Mouse (Mus musculus) heart, postnatal 0 days (tissue): ENCODE measurements around the gene Urah. TPM values are rescaled to one million over a fixed set of nuclear protein-coding genes. Genes with fewer than 3 reads are reported as not detected.

Source experiments
- ATAC-seq: fragments of 200-750 bp; cut with Nextera tagmentation; 2 replicates; pipeline ENCODE4 v1.8.0; 2017; ENCODE audit warnings: low read depth, moderate number of reproducible peaks, moderate library complexity; ENCODE audit not compliant: insufficient read depth
- DNase-seq: peaks from one replicate; pipeline ENCODE4 v3.0.0-alpha.2; 2016; ENCODE audit warnings: low spot score
- H3K27ac ChIP-seq: fragments of 300-500 bp; sonication (generic); 2 replicates; pipeline ENCODE4 v1.5.1; 2014; ENCODE audit warnings: low read depth, mild to moderate bottlenecking
- H3K27me3 ChIP-seq: fragments of 300-500 bp; sonication (generic); 2 replicates; pipeline ENCODE4 v1.6.1; 2014; ENCODE audit warnings: low read length, mixed read lengths; ENCODE audit not compliant: control insufficient read depth, insufficient read depth
- H3K36me3 ChIP-seq: fragments of 300-500 bp; sonication (generic); replicated peaks from 2 replicates; pipeline ENCODE4 v1.6.1; 2014; ENCODE audit warnings: low read length, mixed read lengths; ENCODE audit not compliant: control insufficient read depth, insufficient read depth
- H3K4me1 ChIP-seq: fragments of 300-500 bp; sonication (generic); 2 replicates; pipeline ENCODE4 v1.6.1; 2014; ENCODE audit warnings: antibody characterized with exemption; ENCODE audit not compliant: control insufficient read depth, insufficient read depth
- H3K4me2 ChIP-seq: fragments of 300-500 bp; sonication (generic); 2 replicates; pipeline ENCODE4 v1.6.1; 2014; ENCODE audit warnings: low read depth, mild to moderate bottlenecking, low read length, moderate library complexity
- H3K4me3 ChIP-seq: fragments of 300-500 bp; sonication (generic); 2 replicates; pipeline ENCODE4 v1.5.1; 2014; ENCODE audit warnings: low read depth, low read length
- H3K9ac ChIP-seq: fragments of 300-500 bp; sonication (generic); replicated peaks from 2 replicates; pipeline ENCODE4 v1.6.1; 2014; ENCODE audit warnings: low read depth, low read length, mixed read lengths
- H3K9me3 ChIP-seq: fragments of 300-500 bp; sonication (generic); replicated peaks from 2 replicates; pipeline ENCODE4 v1.6.1; 2016; ENCODE audit warnings: low read length; ENCODE audit not compliant: control insufficient read depth
- CTCF ChIP-seq: IDR thresholded peaks from 2 replicates; pipeline ENCODE4 v1.5.1; 2016; ENCODE audit warnings: antibody characterized with exemption, control low read depth, low read depth
- EP300 ChIP-seq: IDR thresholded peaks from 2 replicates; pipeline ENCODE4 v1.6.1; 2016; ENCODE audit warnings: antibody characterized with exemption, low read depth
- WGBS: fragments of 180-500 bp; shearing (Covaris S2); extraction: QIAGEN DNeasy Blood & Tissue Kit; methylation state at CpG from one replicate; pipeline ENCODE4 v1.1.7; 2014; 5-methylcytosine and 5-hydroxymethylcytosine counted together
- polyA plus RNA-seq: library from polyadenylated mRNA; unstranded; fragments of >200 nt; fragmentation: Nextera tagmentation; extraction: Ambion mirVana; gene quantifications from 2 replicates; pipeline ENCODE4 v1.2.1, GENCODE M21; 2015
- total RNA-seq: library from RNA; depleted of rRNA; stranded (reverse); fragments of >200 nt; gene quantifications from 2 replicates; pipeline ENCODE4 v1.2.3, GENCODE M21; 2014; ENCODE audit warnings: low replicate concordance

The Urah gene
- total and polyA plus RNA-seq, 2 experiments from 2014 or later, result 0.29 TPM; not detected in 1

DNA sequence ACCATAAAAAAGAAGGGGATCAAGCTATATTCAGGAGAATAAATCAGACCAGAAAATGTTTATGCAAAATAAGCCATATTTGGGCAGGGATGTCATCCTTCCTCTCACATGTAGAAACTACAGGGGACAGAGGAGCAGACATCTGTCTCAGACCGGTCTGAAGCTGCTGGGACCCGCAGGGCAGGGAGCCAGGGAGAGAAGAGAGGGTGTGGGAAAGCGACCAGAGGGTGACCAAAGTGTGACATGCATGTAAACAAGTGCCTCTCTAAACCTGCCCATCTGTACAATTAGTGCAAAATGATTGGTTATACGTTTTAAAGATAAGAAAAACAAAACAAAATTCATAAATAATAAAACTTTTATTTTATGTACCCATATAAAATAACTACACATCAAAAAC is 14.6 kb upstream of the Urah start:
- DNase-seq (no peak), ATAC-seq (no peak)
- Histone ChIP-seq H3K9me3 (no peaks in the 10 kb centered on the region), H3K4me1 (peaks cover 10% of the 10 kb centered on the region; the same call in 1 of the 2 replicates), H3K27ac (no peak overlapping the region), H3K4me3 (no peak overlapping the region), H3K9ac (no peak overlapping the region), H3K27me3 (no peaks in the 10 kb centered on the region), H3K4me2 (no peak overlapping the region), H3K36me3 (no peaks in the 10 kb centered on the region)
- WGBS, result 58% methylated on average over 4 of the region's 4 CpGs
- TF ChIP-seq EP300, result no peak
- no peak for TF ChIP-seq CTCF

DNA sequence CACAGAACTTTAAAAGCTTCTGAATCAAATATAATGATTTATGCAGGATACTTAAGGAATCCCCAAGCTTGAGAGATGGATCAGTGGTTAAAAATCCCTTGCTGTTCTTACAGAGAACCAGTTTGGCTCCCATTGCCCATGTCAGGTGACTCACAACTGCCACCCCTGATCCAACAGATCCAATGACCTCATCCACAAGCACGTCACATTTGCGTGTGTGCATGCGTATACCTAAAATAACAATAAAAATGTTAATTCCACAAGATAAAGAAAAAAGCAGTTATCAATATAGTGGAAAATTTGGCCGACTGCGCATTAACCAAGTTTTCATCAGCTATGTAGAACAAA is 13.5 kb upstream of the Urah start:
- ATAC-seq, result no peak
- Histone ChIP-seq H3K27ac (no peak overlapping the region), H3K36me3 (no peaks in the 10 kb centered on the region), H3K4me1 (peaks cover 10% of the 10 kb centered on the region; the same call in 1 of the 2 replicates), H3K9ac (0 out of 2 replicates have a peak overlapping the region, but pooled peaks have one; percentile 46), H3K4me2 (peak overlapping the region; percentile 81), H3K27me3 (no peaks in the 10 kb centered on the region), H3K9me3 (no peaks in the 10 kb centered on the region), H3K4me3 (peak overlapping the region; percentile 49)
- 49% methylated on average over 5 of the region's 5 CpGs for WGBS
- DNase-seq, result no peak
- TF ChIP-seq CTCF (no peak), EP300 (no peak)

DNA sequence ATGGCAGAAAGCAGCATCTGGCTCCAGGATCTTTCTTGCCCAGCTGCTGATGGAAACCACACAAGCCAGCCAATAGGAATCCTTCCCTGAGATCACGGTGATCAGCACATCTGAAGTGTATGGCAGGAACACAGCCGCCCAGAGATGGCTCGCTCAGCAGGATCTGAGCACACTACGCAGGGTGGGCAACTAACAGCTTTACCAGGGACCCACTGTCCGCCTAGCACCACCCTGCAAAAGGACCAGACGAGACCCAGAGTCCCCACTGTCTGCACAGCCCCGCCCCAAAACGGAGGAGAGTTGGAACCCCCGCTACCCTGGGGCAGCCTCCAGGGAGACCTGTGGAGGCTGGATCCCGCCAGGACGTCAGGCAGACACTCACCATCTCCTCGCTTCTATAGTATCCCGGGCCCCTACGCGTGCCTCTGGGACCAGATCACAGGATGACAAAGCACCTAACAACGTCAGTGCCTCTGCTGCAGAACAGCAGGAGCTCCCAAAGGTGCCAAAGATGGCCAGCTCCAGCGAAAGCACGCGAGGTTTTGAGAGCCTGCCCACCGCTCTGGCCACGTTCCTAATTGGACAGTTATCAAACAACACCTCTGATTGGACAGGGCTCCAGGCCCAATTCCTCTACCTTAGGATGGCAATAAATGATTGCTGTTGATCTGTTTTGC is 13.0 kb upstream of the Urah start, which contains the start of gene Zfp941:
Zfp941 (minus strand) TSS at position 526 of the 677 bp plus-strand sequence.
- peak within 1 kb of the TSS; percentile 81 for H3K4me2 ChIP-seq
- no peak within 1 kb of the TSS for H3K27ac ChIP-seq
- no peaks in the 10 kb centered on the region for H3K36me3 ChIP-seq
- peaks cover 10% of the 10 kb centered on the region; the same call in 1 of the 2 replicates for H3K4me1 ChIP-seq
- WGBS, result 2% methylated on average over 21 of the region's 21 CpGs
- H3K9me3 ChIP-seq, result no peaks in the 10 kb centered on the region
- TF ChIP-seq CTCF (no peak), EP300 (no peak)
- peak within 1 kb of the TSS; percentile 46 for H3K9ac ChIP-seq
- ATAC-seq (peak; percentile 86), DNase-seq (peak; percentile 31)
- H3K27me3 ChIP-seq, result no peaks in the 10 kb centered on the region
- H3K4me3 ChIP-seq, result peak within 1 kb of the TSS; percentile 49

DNA sequence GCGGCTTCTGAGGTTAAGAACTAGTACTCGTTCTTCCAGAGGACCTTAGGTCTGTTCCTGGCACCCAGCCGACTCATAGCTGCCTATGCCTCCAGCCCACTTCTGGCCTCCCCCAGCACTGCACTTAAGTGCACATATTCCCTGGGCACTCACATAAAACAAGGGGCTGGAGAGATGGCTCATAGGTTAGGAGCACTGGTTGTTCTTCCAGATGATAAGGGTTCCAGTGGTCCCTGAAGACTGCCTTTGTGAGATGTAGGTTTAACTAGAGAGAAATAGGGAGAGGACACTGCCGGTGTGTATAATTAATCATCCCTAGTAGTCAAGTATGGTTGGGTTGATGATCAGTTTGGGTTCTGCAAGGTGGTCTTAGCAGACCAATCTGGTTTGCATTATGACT is 12.1 kb upstream of the Urah start:
- no peak overlapping the region for H3K27ac ChIP-seq
- DNase-seq, result no peak

DNA sequence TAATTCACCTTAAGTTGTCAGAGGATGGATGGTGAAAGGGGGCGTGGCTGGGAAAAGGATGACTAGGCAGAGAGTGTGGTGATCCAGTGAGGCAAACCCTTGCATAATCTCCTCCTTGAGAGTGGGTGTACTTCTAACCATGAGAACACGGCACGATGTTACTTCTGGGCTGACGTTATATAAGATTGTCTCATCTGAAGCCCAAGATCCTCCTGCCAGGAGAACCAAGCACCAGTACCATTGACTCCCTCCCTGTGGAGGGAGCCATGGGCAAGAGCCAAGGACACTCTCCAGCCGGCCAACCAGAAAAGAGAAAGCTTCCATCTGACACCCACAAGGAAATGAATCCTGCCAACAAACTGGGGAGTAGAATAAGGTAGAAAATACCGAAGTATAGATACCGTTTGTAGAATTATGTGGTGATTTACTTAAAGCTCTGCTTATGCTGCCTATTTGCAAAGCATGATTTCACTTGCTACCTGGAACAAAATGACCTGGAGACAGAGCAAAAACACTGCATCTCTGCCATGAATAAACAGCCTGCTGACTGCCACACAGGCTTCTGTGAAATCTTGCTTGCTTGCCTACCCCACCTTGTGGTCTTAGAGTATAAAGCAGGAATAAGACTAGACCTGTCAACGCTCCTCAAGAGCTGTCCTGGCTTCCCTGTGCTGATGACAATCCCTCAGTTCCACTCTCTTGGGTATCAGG is 6.5 kb upstream of the Urah start:
- H3K36me3 ChIP-seq, result no peaks in the 10 kb centered on the region
- no peak overlapping the region for H3K9ac ChIP-seq
- 0 out of 2 replicates have a peak, but pooled peaks cover 4% of the 10 kb centered on the region for H3K27me3 ChIP-seq
- no peaks in the 10 kb centered on the region for H3K4me1 ChIP-seq
- ATAC-seq (peak; percentile 58; the same call in 1 of the 2 replicates), DNase-seq (peak; percentile 26)
- H3K4me2 ChIP-seq, result peak overlapping the region; percentile 23; the same call in 1 of the 2 replicates
- H3K27ac ChIP-seq, result no peak overlapping the region
- TF ChIP-seq CTCF (peak; percentile 63), EP300 (no peak)
- 19% methylated on average over 8 of the region's 8 CpGs for WGBS
- no peaks in the 10 kb centered on the region for H3K9me3 ChIP-seq
- no peak overlapping the region for H3K4me3 ChIP-seq

More for the DNA sequence above, 12.1 kb upstream of the Urah start:
- Histone ChIP-seq H3K9ac (no peak overlapping the region), H3K27me3 (no peaks in the 10 kb centered on the region), H3K36me3 (no peaks in the 10 kb centered on the region), H3K4me3 (no peak overlapping the region), H3K4me2 (no peak overlapping the region), H3K9me3 (no peaks in the 10 kb centered on the region), H3K4me1 (peaks cover 10% of the 10 kb centered on the region; the same call in 1 of the 2 replicates)
- 88% methylated on average over 4 of the region's 4 CpGs for WGBS
- no peak for TF ChIP-seq CTCF
- no peak for TF ChIP-seq EP300
- ATAC-seq, result no peak
